Mouse (Mus musculus): ENCODE results near the gene Smpd4.

GRCm38 (mm10) chr16:17584555-17584954, 34.6 kb upstream of the Smpd4 start:
- TF ChIP-seq CTCF (IDR thresholded peaks at IDR 0.05; ENCODE audit: insufficient read depth, low read length) = no peak
- no peak for TF ChIP-seq POLR2A (IDR thresholded peaks at IDR 0.05; ENCODE audit: borderline replicate concordance, extremely low read depth, low read depth, low read length)
